Mouse (Mus musculus): ENCODE measurements around the gene Wfdc13.

DNA sequence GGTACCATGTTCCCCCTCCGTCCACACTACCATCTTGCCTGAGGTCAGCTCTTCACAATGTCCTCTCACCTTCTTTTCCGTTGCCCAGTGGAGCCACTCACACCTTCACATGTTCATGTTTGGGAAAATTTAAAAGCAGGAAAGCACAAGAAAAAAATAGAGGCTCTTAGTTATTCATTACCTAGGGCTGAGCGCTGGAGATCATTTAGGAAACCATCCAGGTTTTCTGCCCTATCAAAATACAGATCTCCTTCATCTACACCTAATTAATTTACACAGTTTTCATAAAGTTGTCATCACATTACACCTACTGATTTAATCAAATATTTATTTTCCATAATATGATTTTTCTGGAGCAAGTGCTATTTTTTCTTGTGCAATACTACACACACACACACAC is 46.2 kb upstream of the Wfdc13 start, which contains the start of gene Wfdc16:
- TF ChIP-seq CTCF (conservative IDR thresholded peaks at IDR 0.05 in 1 of 2, IDR thresholded peaks at IDR 0.05 in 1 of 2; ENCODE audit: low read depth in 2 of 2, low read length in 2 of 2) (no peak), SMC3 (IDR thresholded peaks at IDR 0.05; ENCODE audit: low read depth, low read length) (no peak), EP300 (IDR thresholded peaks at IDR 0.05; ENCODE audit: low read length) (no peak)

All from CH12.LX (cell line).